Mouse (Mus musculus): Measurements from ENCODE around the gene Hras.

Gene Hras

DNA sequence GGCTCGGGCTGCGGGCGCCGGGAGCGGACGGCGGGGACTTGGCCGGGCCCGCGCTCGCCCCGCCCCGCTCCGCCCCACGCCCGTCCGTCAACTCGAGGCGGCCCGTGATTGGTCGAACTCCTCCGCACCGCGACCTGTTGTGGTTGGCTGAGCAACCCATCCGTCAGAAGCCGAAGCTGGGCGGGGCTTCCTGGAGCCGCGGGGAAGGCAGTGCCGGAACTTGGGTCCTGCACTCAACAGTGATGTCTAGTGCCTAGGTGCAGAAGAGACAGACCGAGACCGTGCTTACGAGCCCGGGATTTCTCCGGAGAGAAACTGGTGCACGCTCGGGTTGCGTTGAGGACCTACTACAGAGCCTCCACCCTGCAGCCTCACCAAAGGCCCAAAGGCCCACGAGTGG lies at the start of gene Hras, which contains the start of gene Lrrc56:
Gene Hras, minus strand, starts transcription at position 58 of the 400 bp plus-strand sequence.
Gene Lrrc56, plus strand, starts transcription at position 210 of the 400 bp plus-strand sequence.
- peak; percentile 92 for ATAC-seq (ENCODE audit: low TSS enrichment)

DNA sequence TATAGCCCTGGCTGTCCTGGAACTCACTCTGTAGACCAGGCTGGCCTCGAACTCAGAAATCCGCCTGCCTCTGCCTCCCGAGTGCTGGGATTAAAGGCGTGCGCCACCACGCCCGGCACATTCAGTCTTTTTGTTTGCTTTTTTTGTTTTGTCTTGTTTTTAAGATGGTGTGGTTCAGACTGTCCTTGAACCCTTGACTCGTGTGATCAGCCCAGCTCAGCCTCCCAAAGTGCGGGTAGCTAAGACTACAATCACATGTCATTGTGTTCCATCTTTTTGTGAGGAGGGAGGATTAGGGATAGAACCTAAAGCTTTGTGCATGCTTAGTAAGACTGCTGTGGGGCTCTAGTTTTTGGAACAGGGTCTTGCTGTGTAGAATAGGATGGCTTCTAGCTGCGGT lies 37.7 kb upstream of the Hras start:
- no peak for ATAC-seq (ENCODE audit: low TSS enrichment)

- no peak for ATAC-seq (ENCODE audit: low TSS enrichment)
These were observed 37.3 kb upstream of the Hras start for GRCm38 (mm10) chr7:141231111-141231510.

- no peak for ATAC-seq (ENCODE audit: low TSS enrichment)
These were observed 36.8 kb upstream of the Hras start for GRCm38 (mm10) chr7:141230570-141230969.

- ATAC-seq (ENCODE audit: low TSS enrichment) = no peak
These were observed 35.9 kb upstream of the Hras start for GRCm38 (mm10) chr7:141229702-141230101.

GRCm38 (mm10) chr7:141228279-141229067 lies 34.7 kb upstream of the Hras start, which contains the start of gene Phrf1:
Gene Phrf1 (plus strand): TSS chr7:141228784.
- ATAC-seq (ENCODE audit: low TSS enrichment) = peak; percentile 96

GRCm38 (mm10) chr7:141227796-141228195 lies 34.0 kb upstream of the Hras start:
- no peak for ATAC-seq (ENCODE audit: low TSS enrichment)

GRCm38 (mm10) chr7:141226535-141226934 lies 32.7 kb upstream of the Hras start:
- no peak for ATAC-seq (ENCODE audit: low TSS enrichment)

DNA sequence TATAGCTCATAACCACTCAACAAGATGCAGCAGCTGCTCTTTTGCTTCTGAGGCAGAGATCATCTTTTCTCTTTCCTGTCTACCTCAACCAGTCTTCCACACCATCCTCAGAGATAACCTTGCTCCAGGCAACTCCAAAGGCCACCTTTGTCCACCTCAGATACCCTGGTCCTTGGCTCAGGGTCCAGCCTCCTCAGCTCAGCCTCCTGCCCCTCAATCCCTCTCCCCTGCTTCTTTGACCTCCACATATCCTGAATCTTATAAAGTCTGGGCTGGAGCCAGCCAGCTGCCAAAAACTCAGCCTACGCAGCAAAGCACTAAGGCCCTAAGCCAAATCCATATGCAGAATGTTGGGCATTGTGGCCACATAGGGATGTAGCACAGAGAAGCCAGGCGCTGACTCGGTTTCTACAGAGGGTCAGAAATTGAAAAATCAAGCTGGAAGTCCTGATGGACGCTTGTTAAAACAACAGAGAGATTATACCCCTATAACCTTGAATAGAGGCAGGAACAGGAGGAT lies 29.0 kb upstream of the Hras start:
- no peak for ATAC-seq (ENCODE audit: low TSS enrichment)

- no peak for ATAC-seq (ENCODE audit: low TSS enrichment)
These were observed 28.3 kb upstream of the Hras start for GRCm38 (mm10) chr7:141222126-141222467.

- ATAC-seq (ENCODE audit: low TSS enrichment) = peak; percentile 94
These were observed 27.7 kb upstream of the Hras start for GRCm38 (mm10) chr7:141221249-141222125.

DNA sequence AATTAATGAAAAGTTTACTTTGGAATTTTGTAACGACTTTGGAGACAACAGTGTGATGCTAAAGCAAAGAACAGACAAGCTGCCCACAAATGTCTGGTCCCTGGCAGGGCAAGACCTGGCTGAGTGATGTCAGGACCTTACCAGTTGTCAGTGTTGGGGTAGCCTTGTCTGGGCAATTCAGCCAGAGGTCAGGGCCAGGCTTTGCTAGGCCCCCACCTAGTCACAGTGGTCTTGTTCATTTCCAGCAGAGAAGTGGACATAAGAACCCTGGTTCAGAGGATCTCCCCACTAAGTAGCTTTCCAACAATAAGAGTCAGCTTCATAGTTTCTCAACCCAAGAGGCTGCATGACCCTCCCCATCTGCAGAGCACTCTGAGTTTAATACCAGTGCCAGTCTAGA lies 26.6 kb upstream of the Hras start:
- ATAC-seq (ENCODE audit: low TSS enrichment) = no peak

DNA sequence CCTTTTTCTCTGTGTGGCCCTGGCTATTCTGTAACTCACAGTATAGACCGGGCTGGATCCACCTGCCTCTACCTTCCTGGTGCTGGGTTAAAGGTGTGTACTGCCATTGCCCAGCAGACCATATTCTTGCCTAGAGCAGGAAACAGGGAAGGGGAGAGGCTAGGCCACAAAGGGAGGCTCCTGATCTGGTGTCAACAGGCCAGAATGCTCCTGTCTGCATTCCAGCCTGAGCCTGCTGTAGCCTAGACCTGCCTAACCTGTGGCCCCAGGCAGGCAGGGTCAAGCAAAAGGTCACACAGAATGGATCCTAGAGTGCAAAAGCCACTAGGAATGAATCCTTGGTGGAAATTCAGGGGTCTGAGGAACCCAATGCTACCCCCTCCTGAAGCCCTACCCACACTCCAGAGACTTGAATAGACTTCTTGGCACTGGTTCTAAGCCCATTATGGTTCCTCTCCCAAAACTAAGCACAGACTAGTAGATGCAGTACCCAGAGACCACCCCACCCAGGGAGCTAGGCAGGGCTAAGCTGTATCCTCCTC lies 25.8 kb upstream of the Hras start:
- no peak for ATAC-seq (ENCODE audit: low TSS enrichment)

- no peak for ATAC-seq (ENCODE audit: low TSS enrichment)
These were observed 24.8 kb upstream of the Hras start for GRCm38 (mm10) chr7:141218557-141219133.

DNA sequence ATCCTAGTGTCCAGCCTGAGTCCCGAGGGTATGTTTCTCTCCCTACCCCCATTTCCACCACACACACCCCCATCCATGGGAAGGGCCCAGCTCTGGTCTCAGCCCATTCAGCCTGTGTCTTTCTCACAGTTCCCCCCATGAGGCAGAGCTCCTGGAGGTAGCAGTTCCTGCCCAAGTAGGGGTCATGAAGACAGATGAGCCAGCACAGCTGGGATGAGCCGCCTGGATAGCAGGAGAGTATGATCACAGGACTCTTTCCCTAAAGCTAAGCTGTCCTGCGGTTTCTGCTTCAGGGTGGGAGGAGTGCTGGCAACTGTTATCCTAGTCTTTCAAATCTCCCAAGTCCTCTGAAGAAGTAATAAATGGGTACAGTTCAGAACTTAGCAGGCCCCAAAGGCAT lies 24.3 kb upstream of the Hras start:
- ATAC-seq (ENCODE audit: low TSS enrichment) = no peak

GRCm38 (mm10) chr7:141217343-141218013 lies 23.7 kb upstream of the Hras start:
- ATAC-seq (ENCODE audit: low TSS enrichment) = no peak

GRCm38 (mm10) chr7:141216894-141217293 lies 23.1 kb upstream of the Hras start:
- no peak for ATAC-seq (ENCODE audit: low TSS enrichment)

DNA sequence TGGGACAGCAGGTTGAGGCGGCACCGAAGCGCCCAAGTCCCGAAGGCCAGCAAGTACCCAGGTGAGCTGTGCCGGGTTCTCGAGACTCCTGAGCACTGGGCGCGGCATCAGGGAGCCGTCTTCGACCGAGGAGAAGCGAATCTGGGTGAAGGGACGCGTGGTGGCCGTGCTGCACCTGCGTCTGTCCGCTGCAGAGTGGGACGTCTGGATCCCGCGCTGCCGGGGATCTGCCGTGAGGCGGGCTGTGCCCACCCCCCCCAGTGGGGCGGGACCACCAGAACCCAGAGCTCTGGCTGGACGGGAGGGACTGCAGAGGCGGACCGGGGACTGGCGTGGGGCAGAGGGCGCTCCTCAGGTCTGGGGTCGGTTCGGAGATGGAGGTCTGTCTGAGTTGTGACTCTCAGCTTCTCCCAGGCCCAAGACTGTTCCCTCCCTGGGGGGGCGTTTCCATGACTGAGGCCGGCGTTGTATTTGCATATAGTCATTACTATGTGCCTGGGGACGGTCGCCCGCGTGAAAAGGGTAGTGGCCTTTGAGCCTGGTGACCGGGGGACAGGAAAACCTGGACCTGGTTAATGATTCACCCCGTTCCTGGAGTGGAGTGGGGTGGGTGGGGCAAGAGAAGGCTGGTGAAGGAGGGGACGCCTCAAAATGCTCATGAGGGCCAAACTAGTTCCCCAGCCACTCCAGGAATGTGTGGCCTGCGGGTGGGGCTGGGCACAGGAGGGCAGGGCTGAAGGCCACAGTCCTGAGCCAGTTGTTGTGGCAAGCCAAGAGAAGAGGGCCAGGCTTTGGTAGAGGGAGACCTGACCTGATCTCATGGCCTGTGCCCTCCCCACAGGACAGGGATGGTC lies 22.3 kb upstream of the Hras start:
- ATAC-seq (ENCODE audit: low TSS enrichment) = no peak

GRCm38 (mm10) chr7:141215101-141215879 lies 21.5 kb upstream of the Hras start, which contains the start of gene Rassf7:
Gene Rassf7 (plus strand): TSS chr7:141215860.
- peak; percentile 87 for ATAC-seq (ENCODE audit: low TSS enrichment)

- no peak for ATAC-seq (ENCODE audit: low TSS enrichment)
These were observed 20.5 kb upstream of the Hras start for GRCm38 (mm10) chr7:141214310-141214709.

All from frontal cortex, adult (tissue).